10 mouse cellular contexts compared by ENCODE assay signal in the genomic region with DNA sequence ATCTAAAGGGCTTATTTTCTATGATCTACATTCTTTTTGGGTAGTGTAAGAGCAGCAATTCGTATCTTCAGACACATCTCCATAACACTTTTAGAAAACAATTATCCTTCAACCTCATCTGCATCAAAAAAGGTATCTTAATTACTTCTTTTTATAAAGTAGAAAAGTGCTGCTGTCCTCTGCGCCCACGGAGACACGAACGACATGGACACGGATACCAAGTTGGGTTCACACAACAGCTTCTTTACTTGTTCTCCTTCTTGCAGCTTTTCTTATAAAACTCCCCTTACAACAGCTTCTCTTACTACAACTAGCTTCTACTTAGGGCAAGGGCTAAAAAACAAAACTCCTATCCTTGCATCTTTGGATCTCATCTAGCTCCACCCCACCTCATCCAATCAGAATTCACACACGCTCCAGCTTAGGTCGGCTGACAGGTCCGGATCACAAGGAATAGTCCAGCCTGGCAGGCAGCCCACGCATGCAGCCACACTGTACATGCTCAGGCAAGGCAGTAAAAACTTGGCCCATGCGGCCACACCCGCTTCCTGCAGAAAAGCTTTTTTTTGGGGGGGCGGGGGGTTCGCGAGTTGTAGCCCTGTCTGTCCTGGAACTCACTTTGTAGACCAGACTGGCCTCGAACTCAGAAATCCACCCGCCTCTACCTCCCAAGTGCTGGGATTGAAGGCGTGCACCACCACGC. TPM values are rescaled to one million over a fixed set of nuclear protein-coding genes. Genes with fewer than 3 reads are reported as not detected.
A peak's percentile ranks its signal among the peaks of the same experiment; 100 is the strongest.
DNase-seq lines count a peak whose midpoint lies in the region; ATAC-seq and TF ChIP-seq lines count a peak whose summit lies in the region.
"Not testable (repeated sequence)": the region's sequence is repeated elsewhere in the genome, so short reads cannot be mapped to it uniquely, and the experiment has no call there.
"Had no signal": no experiment of that assay in that cellular context is flagged by ENCODE, and none has a peak within 500 bp of the region (broad histone marks: within the 10 kb centered on the region; RNA-seq: fewer than 3 reads in every experiment).

No protein-coding gene starts in this region.

- H3K27me3 ChIP-seq in heart, embryonic 12.5 days (replicated peaks); hindbrain, embryonic 13.5 days; limb, embryonic 10.5 days (ENCODE audit: low read depth, poor library complexity, severe bottlenecking); liver, embryonic 14.5 days (ENCODE audit: control insufficient read depth, insufficient read depth, low read length); midbrain, embryonic 14.5 days (ENCODE audit: control insufficient read depth, insufficient read depth, low read length); stomach, embryonic 16.5 days (ENCODE audit: control insufficient read depth, insufficient read depth, low read length): not testable (repeated sequence)

- not testable (repeated sequence) for H3K4me3 ChIP-seq in heart, embryonic 12.5 days; hindbrain, embryonic 13.5 days; limb, embryonic 10.5 days; liver, embryonic 14.5 days (ENCODE audit: insufficient read depth in 1 of 2, low read depth in 2 of 2, low read length in 2 of 2); midbrain, embryonic 14.5 days (replicated peaks; ENCODE audit: low read depth, low read length); stomach, embryonic 16.5 days (replicated peaks; ENCODE audit: low read length)

- not testable (repeated sequence) for H3K4me1 ChIP-seq in heart, embryonic 12.5 days (replicated peaks); hindbrain, embryonic 13.5 days (replicated peaks); limb, embryonic 10.5 days; liver, embryonic 14.5 days (replicated peaks; ENCODE audit: control insufficient read depth in 2 of 2, insufficient read depth in 2 of 2, low read length in 1 of 2); midbrain, embryonic 14.5 days (ENCODE audit: control insufficient read depth, insufficient read depth, low read length); stomach, embryonic 16.5 days (ENCODE audit: control insufficient read depth, insufficient read depth, low read length)

- not testable (repeated sequence) for H3K27ac ChIP-seq in heart, embryonic 12.5 days (ENCODE audit: poor library complexity, severe bottlenecking); hindbrain, embryonic 13.5 days; limb, embryonic 10.5 days; liver, embryonic 14.5 days; midbrain, embryonic 14.5 days (replicated peaks; ENCODE audit: low read depth, low read length); stomach, embryonic 16.5 days (ENCODE audit: low read length)

- TF ChIP-seq EP300 in liver, embryonic 14.5 days (IDR thresholded peaks at IDR 0.05; ENCODE audit: low read depth): not testable (repeated sequence)

- H3K9me3 ChIP-seq in heart, embryonic 12.5 days (replicated peaks): peaks cover 22% of the 10 kb centered on the region
- peaks cover 32% of the 10 kb centered on the region for H3K9me3 ChIP-seq in hindbrain, embryonic 13.5 days
- peaks cover 13% of the 10 kb centered on the region for H3K9me3 ChIP-seq in limb, embryonic 10.5 days (replicated peaks)
- H3K9me3 ChIP-seq in liver, embryonic 14.5 days (ENCODE audit: control insufficient read depth, low read length): not testable (repeated sequence)
- peaks cover 22% of the 10 kb centered on the region for H3K9me3 ChIP-seq in midbrain, embryonic 14.5 days (ENCODE audit: control insufficient read depth, low read length)
- H3K9me3 ChIP-seq in stomach, embryonic 16.5 days (replicated peaks; ENCODE audit: control insufficient read depth, low read length): peaks cover 12% of the 10 kb centered on the region

- not testable (repeated sequence) for H3K4me2 ChIP-seq in heart, embryonic 12.5 days; hindbrain, embryonic 13.5 days; liver, embryonic 14.5 days (ENCODE audit: low read depth); midbrain, embryonic 14.5 days (ENCODE audit: low read length); stomach, embryonic 16.5 days (ENCODE audit: low read depth, low read length)

- DNase-seq in limb, embryonic 10.5 days (ENCODE audit: low spot score): peak; percentile 25
- not testable (repeated sequence) for DNase-seq in liver, embryonic 14.5 days (ENCODE audit: low read depth in 3 of 3, low spot score in 3 of 3); midbrain, embryonic 14.5 days

- ATAC-seq in erythroid progenitor cell, adult 5-6 weeks (replicated peaks; ENCODE audit: low FRiP score, poor library complexity, severe bottlenecking): 0 out of 2 replicates have a peak, but pooled peaks have one; percentile 30
- peak; percentile 31; the same call in 1 of the 2 replicates for ATAC-seq in heart, embryonic 12.5 days (ENCODE audit: insufficient number of reproducible peaks, low FRiP score)
- ATAC-seq in hindbrain, embryonic 13.5 days (ENCODE audit: low FRiP score): 0 out of 2 replicates have a peak, but pooled peaks have one; percentile 22
- ATAC-seq in liver, embryonic 14.5 days (ENCODE audit: insufficient read depth): 0 out of 2 replicates have a peak, but pooled peaks have one; percentile 21
- 0 out of 2 replicates have a peak, but pooled peaks have one; percentile 35 for ATAC-seq in midbrain, embryonic 14.5 days (ENCODE audit: low FRiP score, low TSS enrichment)
- ATAC-seq in stomach, embryonic 16.5 days (ENCODE audit: insufficient read depth, low FRiP score): peak; percentile 44; the same call in 1 of the 2 replicates

- WGBS in heart, embryonic 12.5 days: 88% methylated on average over 19 of the region's 19 CpGs
- 92% methylated on average over 19 of the region's 19 CpGs for WGBS in hindbrain, embryonic 13.5 days
- WGBS in limb, embryonic 10.5 days: 92% methylated on average over 18 of the region's 19 CpGs
- WGBS in liver, embryonic 14.5 days (ENCODE audit: insufficient replicate concordance): 72% methylated on average over 17 of the region's 19 CpGs
- WGBS in midbrain, embryonic 14.5 days: 87% methylated on average over 17 of the region's 19 CpGs
- 87% methylated on average over 17 of the region's 19 CpGs for WGBS in stomach, embryonic 16.5 days

- not testable (repeated sequence) for TF ChIP-seq CTCF in liver, embryonic 14.5 days (IDR thresholded peaks at IDR 0.05; ENCODE audit: low read depth)

- H3K9ac ChIP-seq in heart, embryonic 12.5 days; hindbrain, embryonic 13.5 days; liver, embryonic 14.5 days (replicated peaks); midbrain, embryonic 14.5 days (replicated peaks; ENCODE audit: low read length); stomach, embryonic 16.5 days (ENCODE audit: low read length): not testable (repeated sequence)

- H3K36me3 ChIP-seq in heart, embryonic 12.5 days: peaks cover 16% of the 10 kb centered on the region
- peaks cover 13% of the 10 kb centered on the region for H3K36me3 ChIP-seq in hindbrain, embryonic 13.5 days
- H3K36me3 ChIP-seq in limb, embryonic 10.5 days: peaks cover 18% of the 10 kb centered on the region
- not testable (repeated sequence) for H3K36me3 ChIP-seq in liver, embryonic 14.5 days (replicated peaks; ENCODE audit: control insufficient read depth, insufficient read depth, low read depth); midbrain, embryonic 14.5 days (ENCODE audit: control insufficient read depth, insufficient read depth, low read length); stomach, embryonic 16.5 days (ENCODE audit: control insufficient read depth, insufficient read depth, low read length)

RNA-seq across cellular contexts. Expression of a gene that starts 15.0 kb away (rescaled TPM):
- 2.2 and 3.4 TPM in 2 replicates for total RNA-seq in erythroid progenitor cell, adult 5-6 weeks (2015; ENCODE audit: low replicate concordance)
- 0.15 and 2.4 TPM in 2 replicates for total RNA-seq in erythroid progenitor cell, adult 5-6 weeks (2017; ENCODE audit: low replicate concordance)
- 4.2 and 4.8 TPM in 2 replicates for polyA plus RNA-seq in heart, embryonic 12.5 days (2016; fragmentation: Nextera tagmentation; extraction: Ambion mirVana)
- polyA plus RNA-seq in hindbrain, embryonic 13.5 days (2015; fragmentation: Nextera tagmentation; extraction: Ambion mirVana): 2.4 and 2.6 TPM in 2 replicates
- 4.9 and 5.1 TPM in 2 replicates for polyA plus RNA-seq in limb, embryonic 10.5 days (2016; fragmentation: Nextera tagmentation; extraction: Ambion mirVana)
- polyA plus RNA-seq in liver, embryonic 14.5 days (2012; rRNA removed): 1.1 and 2.1 TPM in 2 replicates
- 2.9 and 3.3 TPM in 2 replicates for polyA plus RNA-seq in liver, embryonic 14.5 days (2014; fragmentation: Nextera tagmentation; extraction: Ambion mirVana)
- 2.6 and 2.9 TPM in 2 replicates for polyA plus RNA-seq in midbrain, embryonic 14.5 days (2014; fragmentation: Nextera tagmentation; extraction: Ambion mirVana)
- polyA plus RNA-seq in stomach, embryonic 16.5 days (2015; fragmentation: Nextera tagmentation; extraction: Ambion mirVana): 1.9 and 2.7 TPM in 2 replicates

RNA-seq across cellular contexts. Expression of a gene that starts 38.0 kb away (rescaled TPM):
- total RNA-seq in erythroid progenitor cell, adult 5-6 weeks (2015; ENCODE audit: low replicate concordance): not detected in 2 replicates
- total RNA-seq in erythroid progenitor cell, adult 5-6 weeks (2017; ENCODE audit: low replicate concordance): not detected in 2 replicates
- 0.13 TPM in 1 of 2 replicates, not detected in the other for polyA plus RNA-seq in heart, embryonic 12.5 days (2016; fragmentation: Nextera tagmentation; extraction: Ambion mirVana)
- polyA plus RNA-seq in hindbrain, embryonic 13.5 days (2015; fragmentation: Nextera tagmentation; extraction: Ambion mirVana): 0.13 TPM in 2 replicates
- polyA plus RNA-seq in limb, embryonic 10.5 days (2016; fragmentation: Nextera tagmentation; extraction: Ambion mirVana): 0.09 and 0.10 TPM in 2 replicates
- polyA plus RNA-seq in liver, embryonic 14.5 days (2012; rRNA removed): not detected in 2 replicates
- polyA plus RNA-seq in liver, embryonic 14.5 days (2014; fragmentation: Nextera tagmentation; extraction: Ambion mirVana): 0.09 TPM in 1 of 2 replicates, not detected in the other
- polyA plus RNA-seq in midbrain, embryonic 14.5 days (2014; fragmentation: Nextera tagmentation; extraction: Ambion mirVana): 0.15 and 0.26 TPM in 2 replicates
- not detected in 2 replicates for polyA plus RNA-seq in stomach, embryonic 16.5 days (2015; fragmentation: Nextera tagmentation; extraction: Ambion mirVana)
- total RNA-seq: hematopoietic stem cell, adult 5-6 weeks had no signal
- polyA plus RNA-seq: adrenal gland, adult 2 months; intestine, embryonic 16.5 days had no signal
